Mouse (Mus musculus): ENCODE data around the gene Chst14.

Chst14 gene

GRCm38 (mm10) chr2:118972048-118972447, 45.8 kb downstream of the Chst14 start:
- no peak for DNase-seq

- DNase-seq: peak; percentile 92
Measured at GRCm38 (mm10) chr2:118972687-118973376, 46.5 kb downstream of the Chst14 start.

DNA sequence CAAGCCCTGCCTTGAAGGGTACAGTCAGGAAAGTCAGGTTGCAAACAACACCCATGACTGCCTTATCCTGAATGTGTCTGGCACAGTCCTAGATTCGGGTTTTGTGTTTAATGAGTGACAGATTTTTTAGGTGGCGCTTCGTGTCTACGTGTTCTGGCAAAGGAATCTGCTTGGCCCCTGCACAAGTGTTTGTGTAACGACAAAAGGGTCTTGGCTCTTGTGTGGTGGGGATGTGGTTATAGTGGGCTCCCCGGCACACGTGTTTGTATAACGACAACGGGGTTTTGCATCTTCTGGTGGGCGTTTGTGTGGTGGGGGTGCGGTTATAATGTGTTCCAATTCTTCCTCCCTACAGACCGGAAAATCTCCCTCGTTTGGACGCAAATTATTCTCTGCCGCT, 49.6 kb downstream of the Chst14 start:
- peak; percentile 17 for DNase-seq

GRCm38 (mm10) chr2:118976282-118976929, 50.1 kb downstream of the Chst14 start:
- peak; percentile 90 for DNase-seq

GRCm38 (mm10) chr2:118976941-118977340, 50.6 kb downstream of the Chst14 start:
- no peak for DNase-seq

DNA sequence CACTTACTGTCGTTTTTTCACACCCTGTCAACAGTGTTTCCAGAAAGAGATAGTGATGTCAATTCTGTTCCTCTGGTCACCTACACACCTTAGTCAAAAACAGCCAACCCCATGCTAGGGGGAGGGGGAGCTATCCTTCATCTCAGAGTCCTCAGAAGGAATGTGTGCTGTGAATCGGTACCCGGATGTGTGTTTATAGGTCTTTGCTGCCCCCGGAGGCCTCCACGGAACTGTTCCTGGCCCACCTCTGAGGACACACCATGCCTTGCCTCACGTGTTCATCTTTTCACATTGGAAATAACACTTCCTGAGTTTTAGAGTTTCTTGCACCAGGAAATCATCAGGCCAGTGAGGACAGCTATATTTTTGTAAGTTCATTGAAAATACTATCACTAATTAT, 51.8 kb downstream of the Chst14 start:
- DNase-seq: peak; percentile 61
